Mouse (Mus musculus): Measurements from ENCODE around the gene Rtkn2. TPM values are rescaled to one million over a fixed set of nuclear protein-coding genes. Genes with fewer than 3 reads are reported as not detected.

Gene Rtkn2
- polyA plus RNA-seq, 1 experiment from 2014 or later = 20.5 TPM

GRCm38 (mm10) chr10:68025660-68026059 lies 46.3 kb downstream of the Rtkn2 start:
- WGBS = 88% methylated on average over 3 of the region's 3 CpGs
- H3K36me3 ChIP-seq = peaks cover 20% of the 10 kb centered on the region
- ATAC-seq (ENCODE audit: low FRiP score, low read depth) = no peak

GRCm38 (mm10) chr10:68028327-68029080 lies 49.1 kb downstream of the Rtkn2 start:
- ATAC-seq (ENCODE audit: low FRiP score, low read depth) = no peak
- Histone ChIP-seq H3K27ac (replicated peaks) (no peak overlapping the region), H3K4me2 (replicated peaks) (no peak overlapping the region), H3K4me1 (no peaks in the 10 kb centered on the region), H3K9ac (replicated peaks) (no peak overlapping the region), H3K36me3 (peaks cover 27% of the 10 kb centered on the region), H3K27me3 (no peaks in the 10 kb centered on the region), H3K4me3 (no peak overlapping the region), H3K9me3 (no peaks in the 10 kb centered on the region)
- 84% methylated on average over 12 of the region's 12 CpGs for WGBS

More at GRCm38 (mm10) chr10:68025660-68026059, 46.3 kb downstream of the Rtkn2 start:
- Histone ChIP-seq H3K9me3 (no peaks in the 10 kb centered on the region), H3K27me3 (no peaks in the 10 kb centered on the region), H3K27ac (replicated peaks) (no peak overlapping the region), H3K9ac (replicated peaks) (no peak overlapping the region), H3K4me2 (replicated peaks) (no peak overlapping the region), H3K4me3 (no peak overlapping the region), H3K4me1 (no peaks in the 10 kb centered on the region)

GRCm38 (mm10) chr10:68029081-68029626 lies 49.8 kb downstream of the Rtkn2 start:
- ATAC-seq (ENCODE audit: low FRiP score, low read depth) = no peak

GRCm38 (mm10) chr10:68030027-68030426 lies 50.7 kb downstream of the Rtkn2 start:
- 87% methylated on average over 6 of the region's 6 CpGs for WGBS
- Histone ChIP-seq H3K9me3 (no peaks in the 10 kb centered on the region), H3K4me3 (no peak overlapping the region), H3K4me1 (no peaks in the 10 kb centered on the region), H3K36me3 (peaks cover 27% of the 10 kb centered on the region), H3K27me3 (no peaks in the 10 kb centered on the region), H3K4me2 (replicated peaks) (no peak overlapping the region), H3K27ac (replicated peaks) (no peak overlapping the region), H3K9ac (replicated peaks) (no peak overlapping the region)
- no peak for ATAC-seq (ENCODE audit: low FRiP score, low read depth)

More at GRCm38 (mm10) chr10:68029081-68029626, 49.8 kb downstream of the Rtkn2 start:
- peaks cover 27% of the 10 kb centered on the region for H3K36me3 ChIP-seq
- no peaks in the 10 kb centered on the region for H3K9me3 ChIP-seq
- no peak overlapping the region for H3K4me2 ChIP-seq (replicated peaks)
- no peaks in the 10 kb centered on the region for H3K27me3 ChIP-seq
- H3K4me3 ChIP-seq = no peak overlapping the region
- H3K27ac ChIP-seq (replicated peaks) = no peak overlapping the region
- no peaks in the 10 kb centered on the region for H3K4me1 ChIP-seq
- 89% methylated on average over 5 of the region's 5 CpGs for WGBS
- no peak overlapping the region for H3K9ac ChIP-seq (replicated peaks)

- WGBS = 97% methylated on average over 20 of the region's 20 CpGs
- no peak overlapping the region for H3K27ac ChIP-seq (replicated peaks)
- ATAC-seq (ENCODE audit: low FRiP score, low read depth) = no peak
- no peaks in the 10 kb centered on the region for H3K9me3 ChIP-seq
- H3K4me1 ChIP-seq = peaks cover 13% of the 10 kb centered on the region; the same call in 1 of the 2 replicates
- H3K9ac ChIP-seq (replicated peaks) = no peak overlapping the region
- H3K4me3 ChIP-seq = no peak overlapping the region
- peaks cover 22% of the 10 kb centered on the region for H3K36me3 ChIP-seq
- H3K27me3 ChIP-seq = no peaks in the 10 kb centered on the region
- H3K4me2 ChIP-seq (replicated peaks) = no peak overlapping the region
Observed at GRCm38 (mm10) chr10:68035707-68036367, 56.5 kb downstream of the Rtkn2 start.

GRCm38 (mm10) chr10:68036368-68036980 lies 57.1 kb downstream of the Rtkn2 start:
- no peak for ATAC-seq (ENCODE audit: low FRiP score, low read depth)
- no peak overlapping the region for H3K27ac ChIP-seq (replicated peaks)
- H3K4me3 ChIP-seq = no peak overlapping the region
- H3K9me3 ChIP-seq = no peaks in the 10 kb centered on the region
- H3K4me1 ChIP-seq = peaks cover 13% of the 10 kb centered on the region; the same call in 1 of the 2 replicates
- H3K9ac ChIP-seq (replicated peaks) = no peak overlapping the region
- H3K27me3 ChIP-seq = peaks cover 3% of the 10 kb centered on the region; the same call in 1 of the 2 replicates
- H3K36me3 ChIP-seq = peaks cover 23% of the 10 kb centered on the region
- H3K4me2 ChIP-seq (replicated peaks) = no peak overlapping the region
- 96% methylated on average over 17 of the region's 17 CpGs for WGBS

- Histone ChIP-seq H3K4me2 (replicated peaks) (peak overlapping the region; percentile 17), H3K36me3 (peaks cover 19% of the 10 kb centered on the region), H3K9ac (replicated peaks) (no peak overlapping the region), H3K9me3 (no peaks in the 10 kb centered on the region), H3K27ac (replicated peaks) (peak overlapping the region; percentile 67), H3K4me1 (peaks cover 17% of the 10 kb centered on the region; the same call in 1 of the 2 replicates), H3K27me3 (peaks cover 11% of the 10 kb centered on the region), H3K4me3 (no peak overlapping the region)
- peak; percentile 28; the same call in 1 of the 2 replicates for ATAC-seq (ENCODE audit: low FRiP score, low read depth)
- 35% methylated on average over 8 of the region's 8 CpGs for WGBS
Observed at GRCm38 (mm10) chr10:68038997-68039624, 59.7 kb downstream of the Rtkn2 start.

GRCm38 (mm10) chr10:68039641-68040205 lies 60.4 kb downstream of the Rtkn2 start:
- H3K27me3 ChIP-seq = peaks cover 11% of the 10 kb centered on the region
- H3K36me3 ChIP-seq = peaks cover 19% of the 10 kb centered on the region
- no peaks in the 10 kb centered on the region for H3K9me3 ChIP-seq
- no peak overlapping the region for H3K4me3 ChIP-seq
- peak overlapping the region; percentile 67 for H3K27ac ChIP-seq (replicated peaks)
- 61% methylated on average over 14 of the region's 14 CpGs for WGBS
- peaks cover 19% of the 10 kb centered on the region; the same call in 1 of the 2 replicates for H3K4me1 ChIP-seq
- no peak overlapping the region for H3K9ac ChIP-seq (replicated peaks)
- peak overlapping the region; percentile 17; the same call in 1 of the 2 replicates for H3K4me2 ChIP-seq (replicated peaks)
- peak; percentile 42; the same call in 1 of the 2 replicates for ATAC-seq (ENCODE audit: low FRiP score, low read depth)

GRCm38 (mm10) chr10:68040394-68040793 lies 61.0 kb downstream of the Rtkn2 start:
- no peak overlapping the region for H3K4me2 ChIP-seq (replicated peaks)
- 93% methylated on average over 6 of the region's 6 CpGs for WGBS
- no peak overlapping the region for H3K27ac ChIP-seq (replicated peaks)
- H3K4me1 ChIP-seq = peaks cover 19% of the 10 kb centered on the region; the same call in 1 of the 2 replicates
- no peaks in the 10 kb centered on the region for H3K9me3 ChIP-seq
- ATAC-seq (ENCODE audit: low FRiP score, low read depth) = no peak
- H3K27me3 ChIP-seq = peaks cover 11% of the 10 kb centered on the region
- H3K9ac ChIP-seq (replicated peaks) = no peak overlapping the region
- no peak overlapping the region for H3K4me3 ChIP-seq
- peaks cover 19% of the 10 kb centered on the region for H3K36me3 ChIP-seq

- ATAC-seq (ENCODE audit: low FRiP score, low read depth) = 0 out of 2 replicates have a peak, but pooled peaks have one; percentile 33
- H3K27ac ChIP-seq (replicated peaks) = no peak overlapping the region
Observed at GRCm38 (mm10) chr10:68043973-68044372, 64.6 kb downstream of the Rtkn2 start.

GRCm38 (mm10) chr10:68044864-68045263 lies 65.5 kb downstream of the Rtkn2 start:
- Histone ChIP-seq H3K27me3 (peaks cover 14% of the 10 kb centered on the region), H3K4me2 (replicated peaks) (no peak overlapping the region), H3K27ac (replicated peaks) (no peak overlapping the region), H3K9me3 (no peaks in the 10 kb centered on the region), H3K36me3 (peaks cover 6% of the 10 kb centered on the region; the same call in 1 of the 2 replicates), H3K9ac (replicated peaks) (no peak overlapping the region), H3K4me1 (0 out of 2 replicates have a peak, but pooled peaks cover 8% of the 10 kb centered on the region), H3K4me3 (no peak overlapping the region)
- 72% methylated on average over 8 of the region's 8 CpGs for WGBS
- no peak for ATAC-seq (ENCODE audit: low FRiP score, low read depth)

More at GRCm38 (mm10) chr10:68043973-68044372, 64.6 kb downstream of the Rtkn2 start:
- H3K36me3 ChIP-seq = peaks cover 6% of the 10 kb centered on the region; the same call in 1 of the 2 replicates
- WGBS = 32% methylated on average over 6 of the region's 6 CpGs
- H3K4me1 ChIP-seq = 0 out of 2 replicates have a peak, but pooled peaks cover 12% of the 10 kb centered on the region
- no peak overlapping the region for H3K4me3 ChIP-seq
- no peak overlapping the region for H3K9ac ChIP-seq (replicated peaks)
- H3K27me3 ChIP-seq = peaks cover 14% of the 10 kb centered on the region
- no peaks in the 10 kb centered on the region for H3K9me3 ChIP-seq
- H3K4me2 ChIP-seq (replicated peaks) = no peak overlapping the region

All from midbrain, embryonic 12.5 days (tissue).